Mouse (Mus musculus): ENCODE data around the gene Cldn19.

The Cldn19 gene

DNA sequence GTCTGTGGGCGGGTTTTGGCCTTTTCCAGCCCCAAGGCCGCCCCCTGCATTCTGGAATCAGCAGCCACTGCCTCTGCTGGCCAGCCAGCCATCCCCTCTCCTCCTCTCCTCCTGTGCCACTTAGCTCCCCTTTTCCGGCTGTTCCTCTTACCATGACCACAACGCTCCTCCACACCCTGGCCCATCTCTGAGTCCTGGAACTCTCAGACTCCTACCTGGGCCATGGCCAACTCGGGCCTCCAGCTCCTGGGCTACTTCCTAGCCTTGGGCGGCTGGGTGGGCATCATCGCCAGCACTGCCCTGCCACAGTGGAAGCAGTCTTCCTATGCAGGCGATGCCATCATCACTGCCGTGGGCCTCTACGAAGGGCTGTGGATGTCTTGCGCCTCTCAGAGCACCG lies at the start of gene Cldn19:
Cldn19 (plus strand) TSS at position 64 of the 400 bp plus-strand sequence.
- DNase-seq (ENCODE audit: low read depth, low spot score), result no peak

DNA sequence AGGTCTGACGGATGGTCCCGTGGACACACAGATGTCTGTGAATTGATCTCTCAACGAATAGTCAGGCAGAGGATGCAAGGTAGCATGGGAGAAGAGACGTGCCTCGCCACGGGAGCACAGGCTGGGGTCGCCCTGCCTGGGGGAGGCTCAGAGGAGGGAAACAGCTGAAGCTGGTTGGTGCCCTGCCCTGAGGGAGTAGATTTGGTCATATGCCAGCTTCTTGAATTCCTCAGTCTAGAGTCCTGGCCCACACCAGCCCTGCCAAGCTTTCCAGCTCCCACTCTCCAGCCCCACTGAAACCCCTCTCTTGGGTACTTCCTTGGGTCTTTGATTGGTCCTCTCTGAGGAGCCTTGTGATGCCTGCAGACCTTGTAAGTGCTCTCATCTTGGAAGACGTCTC lies 38.5 kb upstream of the Cldn19 start:
- no peak for DNase-seq (ENCODE audit: low read depth, low spot score)

DNA sequence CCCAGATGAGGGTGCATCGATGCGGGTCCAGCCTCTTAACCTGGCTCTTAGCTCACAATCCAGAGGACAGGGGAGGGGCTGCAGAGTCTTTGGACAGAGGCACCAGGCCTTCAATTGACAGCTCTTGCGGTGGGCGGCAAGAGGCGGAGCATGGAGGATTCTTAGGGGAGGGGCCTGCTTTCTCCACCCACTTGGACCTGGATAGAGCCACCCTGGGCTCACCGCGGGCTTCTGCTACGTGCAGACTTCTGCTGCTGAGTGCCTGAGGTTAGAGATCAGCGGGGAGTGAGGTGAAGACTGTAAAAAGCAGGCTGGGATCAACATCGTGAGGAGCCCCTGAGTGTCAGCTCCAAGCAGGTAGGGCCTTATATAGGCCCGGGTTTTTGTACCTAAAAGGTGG lies 37.0 kb upstream of the Cldn19 start, which contains the start of gene Tmem269:
Tmem269 (minus strand) TSS at position 49 of the 400 bp plus-strand sequence.
- DNase-seq (ENCODE audit: low read depth, low spot score), result no peak

DNA sequence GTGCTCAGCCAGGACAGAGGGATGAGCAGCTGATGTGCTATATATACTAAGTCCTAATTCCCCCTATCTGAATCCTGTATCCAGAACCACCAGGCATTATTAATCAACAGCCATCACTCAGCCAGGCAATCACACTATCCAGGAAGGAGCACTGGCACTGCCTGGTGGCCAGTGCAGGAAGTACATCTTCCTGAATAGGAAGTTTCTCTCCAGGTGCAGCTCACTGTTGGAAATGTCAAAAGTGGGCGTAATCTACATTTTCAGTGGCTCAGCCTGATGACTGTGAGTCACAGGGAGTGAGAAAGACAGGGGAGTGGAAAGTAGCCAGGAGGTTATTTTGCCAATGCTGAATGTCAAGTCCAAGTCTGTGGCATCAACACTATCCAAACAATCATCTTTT lies 31.5 kb upstream of the Cldn19 start:
- DNase-seq (ENCODE audit: low read depth, low spot score), result peak; percentile 60

DNA sequence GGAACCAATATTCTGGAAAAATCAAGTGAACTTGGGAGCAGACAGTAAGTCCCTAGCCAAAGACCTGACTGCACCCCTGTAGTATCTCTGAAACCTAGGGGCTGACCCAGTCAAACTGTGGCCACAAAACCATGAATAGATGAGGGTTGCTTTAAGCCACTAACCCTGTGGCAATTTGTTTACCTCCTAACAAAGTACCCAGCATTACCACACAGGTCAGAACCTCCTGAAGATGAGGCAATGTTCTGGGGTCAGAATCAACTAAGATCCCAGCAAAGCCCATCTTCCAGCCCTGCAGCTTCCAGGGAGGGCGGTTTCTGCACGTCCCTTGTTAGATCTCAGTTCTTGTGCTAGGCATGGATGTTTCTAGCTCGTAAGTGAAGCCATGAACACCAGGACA lies 30.7 kb upstream of the Cldn19 start:
- DNase-seq (ENCODE audit: low read depth, low spot score), result no peak

DNA sequence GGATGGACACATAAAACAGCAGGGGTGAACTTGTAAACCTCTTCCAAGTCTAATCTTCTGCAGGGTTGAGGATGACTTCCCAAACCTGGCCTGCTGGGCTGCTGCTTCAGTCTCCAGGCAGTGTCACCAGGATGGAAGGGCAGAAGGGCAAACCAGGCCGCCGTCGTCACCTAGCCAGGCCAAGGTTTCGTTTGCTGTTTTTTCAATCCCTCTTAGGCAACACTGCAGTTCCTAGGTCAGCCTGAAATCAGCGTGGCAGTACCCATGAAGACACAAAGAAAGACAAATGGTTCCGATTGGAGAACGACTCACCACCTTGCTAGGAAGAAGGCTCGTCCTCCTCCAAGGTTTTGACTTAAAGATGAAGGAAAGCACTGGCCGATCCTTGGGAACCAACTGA lies 29.5 kb upstream of the Cldn19 start:
- no peak for DNase-seq (ENCODE audit: low read depth, low spot score)

DNA sequence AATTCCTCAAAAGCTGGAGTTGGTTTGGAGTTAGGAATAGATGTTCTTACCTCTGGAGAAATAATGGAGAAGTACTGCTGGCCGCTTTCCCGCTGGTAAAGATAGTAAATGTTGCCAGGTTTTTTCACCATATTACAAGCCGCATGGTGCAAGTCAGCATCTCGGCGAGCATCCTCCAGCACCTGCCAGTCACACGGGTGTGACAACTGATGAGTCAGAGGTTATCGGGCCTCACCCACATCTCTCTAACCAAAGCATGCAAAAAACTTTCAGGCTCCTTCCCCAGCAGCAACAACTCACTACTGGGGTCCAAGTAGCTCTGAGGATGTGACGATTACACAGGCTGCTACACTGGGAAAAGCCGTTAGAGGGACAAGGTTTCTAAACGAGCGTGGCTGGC lies 28.5 kb upstream of the Cldn19 start:
- DNase-seq (ENCODE audit: low read depth, low spot score), result no peak

DNA sequence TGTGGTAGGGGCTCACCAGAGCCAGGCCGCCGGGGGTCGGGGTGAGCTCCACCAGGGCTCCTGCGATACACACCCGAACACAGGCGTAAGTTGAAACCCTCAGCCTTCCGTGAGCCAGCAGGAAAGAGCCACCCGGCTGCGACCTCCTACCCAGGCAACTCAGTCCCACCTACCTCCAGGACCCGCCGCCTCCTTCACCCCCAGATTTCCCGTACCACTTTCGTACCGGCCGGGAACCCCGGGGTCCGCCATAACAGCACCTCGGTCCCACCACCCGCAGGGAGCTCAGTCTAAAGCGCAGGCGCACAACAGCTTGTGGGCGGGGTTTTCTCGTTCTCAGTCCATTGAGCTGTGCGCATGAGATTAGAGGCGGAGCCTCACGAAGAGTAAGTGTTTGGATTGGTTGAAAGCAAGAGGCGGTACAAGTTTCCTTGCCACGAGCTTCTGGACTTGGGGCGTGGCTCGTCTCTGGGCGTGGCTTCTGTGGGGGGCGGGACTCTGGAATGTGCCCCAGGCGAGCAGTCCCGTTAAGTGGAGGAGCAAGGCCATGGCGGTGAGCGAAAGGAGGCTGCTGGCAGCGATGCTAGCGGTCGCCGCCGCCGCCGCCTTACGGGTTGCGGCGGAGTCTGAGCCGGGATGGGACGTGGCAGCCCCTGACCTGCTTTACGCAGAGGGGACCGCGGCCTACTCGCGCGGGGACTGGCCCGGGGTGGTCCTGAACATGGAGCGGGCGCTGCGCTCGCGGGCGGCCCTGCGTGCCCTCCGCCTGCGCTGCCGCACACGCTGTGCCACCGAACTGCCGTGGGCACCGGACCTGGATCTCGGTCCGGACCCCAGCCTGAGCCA lies 22.6 kb upstream of the Cldn19 start, which contains the start of the genes AU022252 and P3h1:
AU022252 (minus strand) TSS at position 303 of the 846 bp plus-strand sequence.
P3h1 (plus strand) TSS at position 506 of the 846 bp plus-strand sequence.
- peak; percentile 99 for DNase-seq (ENCODE audit: low read depth, low spot score)

DNA sequence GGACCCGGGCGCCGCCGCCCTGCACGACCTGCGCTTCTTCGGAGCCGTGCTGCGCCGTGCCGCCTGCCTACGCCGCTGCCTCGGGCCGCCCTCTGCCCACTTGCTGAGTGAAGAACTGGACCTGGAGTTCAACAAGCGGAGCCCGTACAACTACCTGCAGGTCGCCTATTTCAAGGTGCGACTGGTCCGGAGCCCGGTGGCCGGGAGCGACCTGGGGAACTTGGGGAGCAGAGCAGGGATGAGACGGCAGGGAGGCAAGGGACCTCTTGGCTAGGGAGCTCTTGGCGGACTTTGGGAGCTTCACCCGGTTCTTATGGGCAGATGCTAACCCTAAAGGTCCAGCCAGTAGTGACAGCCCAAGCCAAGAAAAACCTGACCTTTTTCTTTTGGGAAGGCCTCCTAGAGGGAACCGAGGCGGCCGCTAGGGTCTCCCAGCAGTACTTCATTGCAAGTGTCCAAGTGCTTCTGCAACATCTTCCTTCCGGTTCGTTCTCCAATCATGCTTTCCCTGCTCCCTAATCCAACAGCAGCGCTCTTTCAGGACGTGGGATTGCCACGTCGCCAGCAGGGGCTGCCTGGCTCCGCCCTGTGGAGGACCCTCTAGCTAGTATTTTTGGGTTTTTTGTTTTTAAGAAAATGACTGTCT lies 21.8 kb upstream of the Cldn19 start:
- no peak for DNase-seq (ENCODE audit: low read depth, low spot score)

DNA sequence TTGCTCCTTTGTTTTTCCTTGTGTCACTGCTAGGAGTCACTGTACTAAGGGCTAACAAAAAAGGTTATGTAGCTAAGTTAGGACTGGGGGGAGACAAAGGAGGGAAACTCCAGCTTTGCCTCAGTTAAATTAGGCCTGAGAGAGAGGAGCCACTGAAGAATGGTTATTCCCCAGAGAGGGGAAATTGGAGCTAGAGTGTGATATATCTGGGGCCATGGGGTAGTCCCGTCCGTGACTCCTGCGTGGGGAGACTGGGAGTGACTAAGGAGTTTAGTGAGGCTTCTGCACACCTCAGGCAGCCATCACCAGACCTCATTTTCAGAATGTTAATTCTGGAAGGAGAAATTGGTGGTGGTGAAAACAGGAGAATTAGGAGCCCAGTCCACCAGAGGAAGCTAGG lies 20.9 kb upstream of the Cldn19 start:
- DNase-seq (ENCODE audit: low read depth, low spot score), result no peak

DNA sequence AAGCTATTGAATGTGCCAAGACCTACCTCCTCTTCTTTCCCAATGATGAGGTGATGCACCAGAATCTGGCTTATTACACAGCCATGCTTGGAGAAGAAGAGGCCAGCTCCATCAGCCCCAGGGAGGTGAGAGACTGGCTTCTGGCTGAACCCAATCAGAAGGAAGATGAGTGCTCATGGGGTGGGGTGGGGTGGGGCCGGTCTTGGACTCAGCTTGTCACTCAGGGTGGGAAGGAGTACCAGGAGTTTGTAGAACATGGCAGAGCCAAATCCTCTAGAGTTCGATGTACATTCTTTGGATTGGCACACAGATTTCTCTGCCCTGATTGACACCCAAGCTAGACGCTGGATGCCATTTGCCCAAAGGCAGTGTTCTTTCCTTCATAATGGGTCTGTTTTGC lies 16.6 kb upstream of the Cldn19 start:
- DNase-seq (ENCODE audit: low read depth, low spot score), result no peak

DNA sequence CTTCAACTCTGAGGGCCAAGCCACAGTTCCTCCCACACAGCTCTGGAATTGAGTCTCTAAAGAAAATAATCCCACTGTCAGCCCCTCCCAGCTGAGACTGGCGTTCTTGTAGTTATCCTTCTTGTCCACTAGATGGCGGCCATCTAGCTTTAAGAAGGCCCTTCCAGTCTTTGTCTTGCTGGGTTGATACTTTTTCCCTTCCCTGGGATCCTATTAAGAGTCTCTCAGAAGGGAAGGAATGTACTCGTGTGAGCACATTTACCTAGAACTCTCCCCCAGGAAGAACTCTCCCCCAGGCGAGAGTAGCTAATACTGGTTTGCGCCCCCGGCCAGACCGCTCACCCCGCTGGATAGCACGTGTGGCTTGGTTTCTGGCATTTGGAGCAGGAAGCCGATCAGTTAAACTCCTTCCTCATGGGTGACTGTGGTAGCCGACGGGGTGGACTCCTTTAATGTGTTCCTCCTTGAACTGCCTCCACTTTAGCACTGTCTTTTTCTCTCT lies 16.0 kb upstream of the Cldn19 start:
- peak; percentile 83 for DNase-seq (ENCODE audit: low read depth, low spot score)

DNA sequence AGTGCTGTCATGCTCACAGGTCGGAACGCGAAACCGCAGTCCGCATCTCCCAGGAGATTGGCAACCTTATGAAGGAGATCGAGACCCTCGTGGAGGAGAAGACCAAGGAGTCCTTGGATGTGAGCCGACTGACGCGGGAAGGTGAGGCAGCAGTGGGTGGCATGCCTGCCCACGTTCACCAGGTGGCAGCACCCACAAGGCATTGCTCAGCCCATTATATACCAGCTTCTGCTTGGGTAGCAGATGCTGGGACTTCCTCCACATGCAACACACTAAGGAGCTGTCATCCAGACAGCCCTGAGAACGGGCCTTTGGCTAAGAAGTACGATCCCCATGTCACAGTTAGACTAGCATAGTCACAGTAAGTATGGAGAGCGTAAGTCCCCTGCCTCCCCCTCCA lies 13.6 kb upstream of the Cldn19 start:
- peak; percentile 23 for DNase-seq (ENCODE audit: low read depth, low spot score)

DNA sequence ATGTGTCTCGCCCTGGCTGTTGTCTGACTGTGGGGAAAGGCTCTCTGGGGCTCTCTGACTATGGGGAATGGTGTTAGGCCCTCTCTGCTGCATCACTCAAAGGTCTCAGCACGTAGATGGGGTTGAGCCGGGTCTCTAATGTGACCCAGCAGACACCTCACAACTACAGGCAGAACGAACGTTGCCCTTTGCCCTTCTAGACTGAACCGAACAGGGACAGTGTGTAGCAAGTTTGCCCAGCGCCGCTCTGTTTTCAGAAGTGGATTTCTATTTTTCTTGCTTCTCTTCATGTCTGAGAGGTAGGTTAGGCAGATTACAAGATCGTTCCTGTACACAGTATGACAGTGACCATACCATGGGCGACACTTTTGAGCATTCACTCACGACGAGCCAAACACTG lies 12.6 kb upstream of the Cldn19 start:
- DNase-seq (ENCODE audit: low read depth, low spot score), result no peak

DNA sequence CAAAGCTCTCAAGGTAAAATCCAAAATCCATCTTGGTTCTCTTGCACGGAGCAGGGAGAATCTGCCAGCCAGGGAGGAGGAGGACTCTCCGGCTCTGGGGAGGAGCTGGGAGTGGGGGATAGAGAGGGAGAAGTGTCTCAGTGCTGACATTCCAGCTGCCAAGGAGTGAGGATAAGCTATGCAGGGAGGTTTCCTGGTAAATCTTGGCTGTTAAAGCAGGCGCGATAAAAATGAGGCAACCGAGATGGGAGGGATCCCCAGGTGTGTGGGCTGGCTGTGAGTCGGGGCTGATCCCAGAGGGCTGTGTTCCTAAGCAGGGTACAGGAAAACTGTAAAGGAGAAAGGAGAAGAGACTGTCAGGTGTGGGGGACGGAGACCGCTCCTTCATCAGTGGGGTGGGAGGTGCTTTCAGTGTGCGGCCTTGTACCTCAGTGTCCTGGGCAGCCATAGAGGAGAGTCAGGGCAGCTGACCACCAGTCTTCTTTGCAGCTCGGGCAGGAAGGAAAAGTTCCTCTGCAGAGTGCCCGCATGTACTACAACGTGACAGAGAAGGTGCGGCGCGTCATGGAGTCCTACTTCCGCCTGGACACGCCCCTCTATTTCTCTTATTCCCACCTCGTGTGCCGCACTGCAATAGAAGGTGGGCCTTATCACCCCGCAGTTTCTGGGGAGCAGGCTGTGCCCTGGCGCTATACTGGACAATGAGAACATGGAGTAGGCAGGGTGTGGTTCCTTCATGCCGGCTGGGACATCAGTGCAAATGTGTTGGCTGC lies 10.6 kb upstream of the Cldn19 start:
- no peak for DNase-seq (ENCODE audit: low read depth, low spot score)

DNA sequence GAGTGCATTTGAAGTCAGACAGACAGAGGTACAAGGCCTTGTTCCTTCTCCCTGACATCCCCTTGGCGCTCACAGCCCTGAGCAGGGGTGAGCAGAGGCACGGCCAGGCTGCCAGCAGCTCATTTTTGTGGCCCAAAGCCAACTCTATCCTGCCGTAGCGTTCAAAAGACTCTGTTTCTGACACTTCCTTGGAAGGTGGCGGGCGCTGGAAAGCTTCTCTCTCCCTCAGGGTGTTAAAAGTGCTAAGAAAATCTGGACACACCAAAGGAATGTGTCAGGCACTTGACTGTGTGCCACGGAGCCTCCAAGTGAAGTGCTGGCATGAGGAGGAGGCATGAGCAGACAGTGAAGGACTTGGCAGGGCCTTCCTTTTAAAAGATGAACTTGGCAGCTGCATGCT lies 9.7 kb upstream of the Cldn19 start:
- DNase-seq (ENCODE audit: low read depth, low spot score), result no peak

DNA sequence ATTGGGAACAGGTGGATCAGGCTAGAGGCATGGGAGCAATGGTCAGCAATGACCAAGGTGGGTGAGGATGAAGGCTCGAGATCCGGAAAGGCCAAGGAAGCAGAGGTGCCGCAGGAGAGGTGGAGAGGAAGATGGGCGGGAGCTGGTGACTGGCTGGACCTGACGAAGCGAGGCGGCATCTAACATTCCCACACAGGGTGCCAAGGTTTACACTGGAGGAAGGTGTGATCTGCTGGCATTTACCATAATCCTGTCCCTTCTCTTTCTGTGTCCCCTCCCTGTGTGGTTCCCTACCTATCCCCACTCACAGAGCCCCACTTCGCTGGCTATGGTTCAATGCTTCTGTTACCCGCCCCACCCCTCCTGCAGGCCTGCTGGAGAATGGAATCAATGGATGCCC lies 9.3 kb upstream of the Cldn19 start:
- DNase-seq (ENCODE audit: low read depth, low spot score), result no peak

DNA sequence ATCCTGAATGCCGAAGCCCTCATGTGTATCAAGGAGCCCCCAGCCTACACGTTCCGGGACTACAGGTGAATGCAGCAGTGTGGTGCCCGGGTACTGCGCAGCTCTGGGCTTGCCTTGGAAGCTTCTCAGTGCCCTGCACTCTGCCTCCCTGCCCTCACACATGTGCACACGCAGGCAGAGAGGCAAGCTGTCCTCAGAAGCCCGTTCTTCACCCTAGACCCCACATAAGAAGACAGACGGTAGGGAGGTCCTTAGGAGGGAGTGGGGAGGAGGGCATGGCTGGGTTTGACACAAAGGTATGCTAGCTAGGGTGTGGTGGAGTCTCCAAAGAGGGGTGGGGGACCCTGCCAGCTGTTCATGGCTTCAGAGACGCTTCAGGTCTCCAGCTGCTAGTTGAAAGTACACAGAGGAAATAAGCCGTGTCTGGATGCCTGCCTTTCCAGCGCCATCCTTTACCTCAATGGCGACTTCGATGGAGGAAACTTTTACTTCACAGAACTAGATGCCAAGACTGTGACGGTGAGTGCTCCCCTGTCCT lies 8.5 kb upstream of the Cldn19 start:
- no peak for DNase-seq (ENCODE audit: low read depth, low spot score)

DNA sequence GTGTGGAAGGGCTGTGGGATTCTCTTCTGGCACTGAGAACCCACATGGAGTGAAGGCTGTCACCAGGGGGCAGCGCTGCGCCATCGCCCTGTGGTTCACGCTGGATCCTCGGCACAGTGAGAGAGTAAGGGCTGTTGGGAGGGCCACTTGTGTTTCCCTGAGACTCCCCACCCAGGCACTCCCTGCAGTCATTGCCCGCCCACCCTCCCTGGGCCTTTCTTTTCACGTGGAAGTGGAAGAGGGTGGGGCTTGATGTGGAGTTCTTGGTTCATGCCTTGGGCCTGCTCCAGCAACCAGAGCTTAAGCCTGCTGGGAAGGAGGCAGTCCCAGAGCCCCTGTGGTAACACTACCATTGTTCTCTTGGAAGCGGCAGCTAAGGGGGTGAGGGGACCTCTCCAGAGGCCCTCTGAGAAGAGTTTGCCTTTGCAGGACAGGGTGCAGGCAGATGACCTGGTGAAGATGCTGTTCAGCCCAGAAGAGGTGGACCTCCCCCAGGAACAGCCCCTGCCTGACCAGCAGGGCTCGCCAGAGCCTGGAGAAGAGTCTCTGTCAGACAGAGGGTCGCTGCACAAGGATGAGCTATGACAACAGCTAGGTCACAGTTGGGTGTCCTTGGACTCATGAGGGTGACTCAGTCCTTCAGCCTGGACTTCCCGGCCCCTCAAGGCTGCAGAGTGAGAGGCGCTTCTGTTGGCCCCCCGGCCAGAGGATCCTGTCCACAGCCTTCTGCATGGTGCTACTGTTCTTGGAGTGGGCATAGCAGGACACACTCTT lies 7.6 kb upstream of the Cldn19 start:
- DNase-seq (ENCODE audit: low read depth, low spot score), result peak; percentile 83

DNA sequence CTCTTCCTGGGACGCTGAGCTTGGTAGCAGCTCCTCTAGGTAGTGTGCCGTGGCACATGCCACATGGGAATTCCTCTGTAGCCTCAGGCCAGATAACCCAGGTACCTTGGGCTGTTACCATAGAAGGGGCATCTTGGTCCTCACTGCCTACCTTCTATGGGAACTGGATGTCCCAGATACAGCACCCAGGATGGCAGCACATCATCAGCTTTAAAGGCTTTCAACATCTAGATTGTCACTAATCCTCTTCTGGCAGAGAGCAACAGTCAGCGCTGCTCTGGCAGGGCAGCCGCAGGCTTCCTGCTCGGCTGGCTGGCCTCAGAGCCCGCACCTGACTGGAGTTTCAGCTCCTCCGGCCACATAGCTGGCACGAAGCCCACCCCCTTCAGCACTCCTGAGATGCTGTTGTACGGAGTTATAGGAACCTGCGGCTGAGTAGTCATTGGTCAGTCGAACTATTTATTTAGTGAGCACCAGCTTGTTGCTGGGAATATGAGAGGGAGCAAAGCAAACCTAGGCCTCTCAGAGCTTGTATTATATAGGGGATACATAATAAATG lies 6.7 kb upstream of the Cldn19 start:
- no peak for DNase-seq (ENCODE audit: low read depth, low spot score)
